Mouse (Mus musculus): ENCODE results near the gene Ifi35. TPM values are rescaled to one million over a fixed set of nuclear protein-coding genes. Genes with fewer than 3 reads are reported as not detected.

The Ifi35 gene
- total and polyA plus RNA-seq, 2 experiments from 2014 or later: 23.9 to 26.3 TPM

- TF ChIP-seq EP300 (IDR thresholded peaks at IDR 0.05; ENCODE audit: low read depth): no peak
- TF ChIP-seq CTCF (IDR thresholded peaks at IDR 0.05; ENCODE audit: low read depth): no peak
- 59% methylated on average over 7 of the region's 7 CpGs for WGBS
- H3K27ac ChIP-seq (ENCODE audit: low read depth): no peak overlapping the region
These were observed 36.6 kb downstream of the Ifi35 start for GRCm38 (mm10) chr11:101484814-101485213.

DNA sequence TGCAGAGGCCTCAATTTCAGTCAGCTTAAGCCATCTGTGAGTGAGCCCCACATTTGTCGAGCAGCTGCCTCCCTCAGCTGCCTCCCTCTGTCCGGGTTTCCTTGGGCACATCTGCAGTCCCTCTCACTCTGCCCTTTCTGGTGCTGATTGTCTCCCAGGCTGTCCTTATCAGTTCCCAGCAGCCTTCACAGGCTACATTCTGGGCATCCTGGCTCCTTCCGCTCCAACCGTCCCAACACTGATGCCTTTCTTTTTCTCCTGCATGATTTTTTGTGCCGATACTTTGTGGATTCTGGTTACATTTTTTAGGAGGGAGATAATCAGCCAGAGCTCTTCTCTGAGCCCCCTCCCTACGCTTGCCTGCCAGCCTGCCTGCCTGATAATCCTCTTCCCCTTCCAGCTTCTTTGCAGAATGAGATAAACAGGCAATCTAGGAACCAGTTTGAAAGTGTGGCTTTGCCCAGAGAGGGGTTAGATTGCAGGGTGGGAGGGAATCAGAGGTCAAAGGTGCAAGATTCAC lies 37.4 kb downstream of the Ifi35 start:
- DNase-seq (ENCODE audit: low spot score) (no peak), ATAC-seq (ENCODE audit: insufficient read depth, low read depth) (no peak)
- Histone ChIP-seq H3K9ac (replicated peaks; ENCODE audit: low read depth, low read length) (no peak overlapping the region), H3K9me3 (replicated peaks; ENCODE audit: control insufficient read depth, low read length) (no peaks in the 10 kb centered on the region), H3K4me3 (ENCODE audit: low read depth, low read length) (no peak overlapping the region), H3K27ac (ENCODE audit: low read depth) (no peak overlapping the region), H3K36me3 (replicated peaks; ENCODE audit: control insufficient read depth, insufficient read depth, low read length) (peaks cover 12% of the 10 kb centered on the region; the same call in 1 of the 2 replicates), H3K27me3 (ENCODE audit: control insufficient read depth, insufficient read depth, low read length) (no peaks in the 10 kb centered on the region), H3K4me1 (ENCODE audit: control insufficient read depth, insufficient read depth) (peaks cover 5% of the 10 kb centered on the region; the same call in 1 of the 2 replicates), H3K4me2 (ENCODE audit: low read depth, low read length) (no peak overlapping the region)
- 14% methylated on average over 6 of the region's 6 CpGs for WGBS
- TF ChIP-seq CTCF (IDR thresholded peaks at IDR 0.05; ENCODE audit: low read depth) (no peak), EP300 (IDR thresholded peaks at IDR 0.05; ENCODE audit: low read depth) (no peak)

More at GRCm38 (mm10) chr11:101484814-101485213, 36.6 kb downstream of the Ifi35 start:
- Histone ChIP-seq H3K4me3 (ENCODE audit: low read depth, low read length) (no peak overlapping the region), H3K9ac (replicated peaks; ENCODE audit: low read depth, low read length) (no peak overlapping the region), H3K9me3 (replicated peaks; ENCODE audit: control insufficient read depth, low read length) (no peaks in the 10 kb centered on the region), H3K4me2 (ENCODE audit: low read depth, low read length) (no peak overlapping the region), H3K36me3 (replicated peaks; ENCODE audit: control insufficient read depth, insufficient read depth, low read length) (peaks cover 10% of the 10 kb centered on the region; the same call in 1 of the 2 replicates), H3K27me3 (ENCODE audit: control insufficient read depth, insufficient read depth, low read length) (no peaks in the 10 kb centered on the region), H3K4me1 (ENCODE audit: control insufficient read depth, insufficient read depth) (peaks cover 5% of the 10 kb centered on the region; the same call in 1 of the 2 replicates)
- ATAC-seq (ENCODE audit: insufficient read depth, low read depth): no peak
- no peak for DNase-seq (ENCODE audit: low spot score)

DNA sequence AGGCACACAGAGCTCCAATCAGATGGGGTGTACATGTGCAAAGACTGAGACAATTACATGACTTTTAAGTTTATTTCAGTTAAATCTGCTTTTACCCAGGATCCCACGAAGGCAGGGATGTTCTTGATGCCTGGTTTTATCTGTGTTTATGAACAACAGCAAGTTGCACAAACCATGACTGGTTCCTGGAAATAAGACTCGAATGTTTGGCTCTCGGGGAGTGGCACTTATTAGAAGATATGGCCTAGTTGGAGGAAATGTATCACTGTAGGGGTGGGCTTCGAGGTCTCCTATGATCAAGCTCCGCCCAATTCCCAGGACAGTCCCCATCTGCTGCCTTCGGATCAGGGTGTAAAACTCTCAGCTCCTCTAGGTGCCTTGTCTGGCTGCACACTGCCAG lies 37.9 kb downstream of the Ifi35 start:
- no peak overlapping the region for H3K9ac ChIP-seq (replicated peaks; ENCODE audit: low read depth, low read length)
- no peaks in the 10 kb centered on the region for H3K9me3 ChIP-seq (replicated peaks; ENCODE audit: control insufficient read depth, low read length)
- H3K4me3 ChIP-seq (ENCODE audit: low read depth, low read length): no peak overlapping the region
- H3K27ac ChIP-seq (ENCODE audit: low read depth): no peak overlapping the region
- ATAC-seq (ENCODE audit: insufficient read depth, low read depth): no peak
- H3K36me3 ChIP-seq (replicated peaks; ENCODE audit: control insufficient read depth, insufficient read depth, low read length): peaks cover 12% of the 10 kb centered on the region; the same call in 1 of the 2 replicates
- H3K4me2 ChIP-seq (ENCODE audit: low read depth, low read length): no peak overlapping the region
- H3K4me1 ChIP-seq (ENCODE audit: control insufficient read depth, insufficient read depth): peaks cover 5% of the 10 kb centered on the region; the same call in 1 of the 2 replicates
- 51% methylated on average over 6 of the region's 6 CpGs for WGBS
- H3K27me3 ChIP-seq (ENCODE audit: control insufficient read depth, insufficient read depth, low read length): no peaks in the 10 kb centered on the region
- TF ChIP-seq EP300 (IDR thresholded peaks at IDR 0.05; ENCODE audit: low read depth) (no peak), CTCF (IDR thresholded peaks at IDR 0.05; ENCODE audit: low read depth) (no peak)
- DNase-seq (ENCODE audit: low spot score): no peak

- 91% methylated on average over 5 of the region's 5 CpGs for WGBS
- Histone ChIP-seq H3K36me3 (replicated peaks; ENCODE audit: control insufficient read depth, insufficient read depth, low read length) (peaks cover 35% of the 10 kb centered on the region), H3K4me2 (ENCODE audit: low read depth, low read length) (no peak overlapping the region), H3K27ac (ENCODE audit: low read depth) (no peak overlapping the region), H3K9ac (replicated peaks; ENCODE audit: low read depth, low read length) (no peak overlapping the region), H3K4me3 (ENCODE audit: low read depth, low read length) (no peak overlapping the region), H3K9me3 (replicated peaks; ENCODE audit: control insufficient read depth, low read length) (no peaks in the 10 kb centered on the region), H3K27me3 (ENCODE audit: control insufficient read depth, insufficient read depth, low read length) (no peaks in the 10 kb centered on the region), H3K4me1 (ENCODE audit: control insufficient read depth, insufficient read depth) (no peaks in the 10 kb centered on the region)
- TF ChIP-seq EP300 (IDR thresholded peaks at IDR 0.05; ENCODE audit: low read depth) (no peak), CTCF (IDR thresholded peaks at IDR 0.05; ENCODE audit: low read depth) (no peak)
- DNase-seq (ENCODE audit: low spot score) (no peak), ATAC-seq (ENCODE audit: insufficient read depth, low read depth) (no peak)
These were observed 58.1 kb downstream of the Ifi35 start for GRCm38 (mm10) chr11:101506269-101506780.

- no peak overlapping the region for H3K9ac ChIP-seq (replicated peaks; ENCODE audit: low read depth, low read length)
- no peak overlapping the region for H3K4me2 ChIP-seq (ENCODE audit: low read depth, low read length)
- no peak overlapping the region for H3K4me3 ChIP-seq (ENCODE audit: low read depth, low read length)
- H3K27me3 ChIP-seq (ENCODE audit: control insufficient read depth, insufficient read depth, low read length): no peaks in the 10 kb centered on the region
- H3K36me3 ChIP-seq (replicated peaks; ENCODE audit: control insufficient read depth, insufficient read depth, low read length): peaks cover 31% of the 10 kb centered on the region
- no peaks in the 10 kb centered on the region for H3K9me3 ChIP-seq (replicated peaks; ENCODE audit: control insufficient read depth, low read length)
- no peak overlapping the region for H3K27ac ChIP-seq (ENCODE audit: low read depth)
- no peak for TF ChIP-seq CTCF (IDR thresholded peaks at IDR 0.05; ENCODE audit: low read depth)
- no peak for TF ChIP-seq EP300 (IDR thresholded peaks at IDR 0.05; ENCODE audit: low read depth)
- DNase-seq (ENCODE audit: low spot score) (no peak), ATAC-seq (ENCODE audit: insufficient read depth, low read depth) (no peak)
- no peaks in the 10 kb centered on the region for H3K4me1 ChIP-seq (ENCODE audit: control insufficient read depth, insufficient read depth)
- 84% methylated on average over 7 of the region's 7 CpGs for WGBS
These were observed 58.9 kb downstream of the Ifi35 start for GRCm38 (mm10) chr11:101507090-101507489.

Small RNA genes within 50 kb of the gene (microRNA-seq; reads per million reads assigned to microRNA genes)
- gene Mir6929: 2.9 reads per million, percentile 12 among the genes with 10 or more reads in this experiment

Other genes starting within 250 kb of the Ifi35 start
- 12.0 and 16.4 TPM in 2 replicates for gene Ezh1, start 221.9 kb upstream of the Ifi35 start, total RNA-seq (2014; rRNA removed; ENCODE audit: low replicate concordance)
- 12.1 and 13.1 TPM in 2 replicates for gene Ezh1, start 221.9 kb upstream of the Ifi35 start, polyA plus RNA-seq (2015; fragmentation: Nextera tagmentation; extraction: Ambion mirVana)
- 159 and 253 TPM in 2 replicates for gene Ramp2, start 202.4 kb upstream of the Ifi35 start, total RNA-seq (2014; rRNA removed; ENCODE audit: low replicate concordance)
- 181 and 182 TPM in 2 replicates for gene Ramp2, start 202.4 kb upstream of the Ifi35 start, polyA plus RNA-seq (2015; fragmentation: Nextera tagmentation; extraction: Ambion mirVana)
- gene Vps25, start 194.7 kb upstream of the Ifi35 start, total RNA-seq (2014; rRNA removed; ENCODE audit: low replicate concordance): 99.2 and 116 TPM in 2 replicates
- gene Vps25, start 194.7 kb upstream of the Ifi35 start, polyA plus RNA-seq (2015; fragmentation: Nextera tagmentation; extraction: Ambion mirVana): 125 and 130 TPM in 2 replicates
- gene Wnk4, start 187.8 kb upstream of the Ifi35 start, total RNA-seq (2014; rRNA removed; ENCODE audit: low replicate concordance): 2.0 and 3.2 TPM in 2 replicates
- 3.8 and 4.0 TPM in 2 replicates for gene Wnk4, start 187.8 kb upstream of the Ifi35 start, polyA plus RNA-seq (2015; fragmentation: Nextera tagmentation; extraction: Ambion mirVana)
- not detected in 2 replicates for gene Cntd1, start 169.4 kb upstream of the Ifi35 start, total RNA-seq (2014; rRNA removed; ENCODE audit: low replicate concordance)
- gene Cntd1, start 169.4 kb upstream of the Ifi35 start, polyA plus RNA-seq (2015; fragmentation: Nextera tagmentation; extraction: Ambion mirVana): 0.22 and 0.56 TPM in 2 replicates
- 175 and 216 TPM in 2 replicates for gene Coa3, start 169.3 kb upstream of the Ifi35 start, total RNA-seq (2014; rRNA removed; ENCODE audit: low replicate concordance)
- gene Coa3, start 169.3 kb upstream of the Ifi35 start, polyA plus RNA-seq (2015; fragmentation: Nextera tagmentation; extraction: Ambion mirVana): 189 and 206 TPM in 2 replicates
- 73.0 and 88.2 TPM in 2 replicates for gene Becn1, start 146.1 kb upstream of the Ifi35 start, total RNA-seq (2014; rRNA removed; ENCODE audit: low replicate concordance)
- 98.9 and 107 TPM in 2 replicates for gene Becn1, start 146.1 kb upstream of the Ifi35 start, polyA plus RNA-seq (2015; fragmentation: Nextera tagmentation; extraction: Ambion mirVana)
- gene Psme3, start 132.2 kb upstream of the Ifi35 start, total RNA-seq (2014; rRNA removed; ENCODE audit: low replicate concordance): 44.7 and 52.2 TPM in 2 replicates
- gene Psme3, start 132.2 kb upstream of the Ifi35 start, polyA plus RNA-seq (2015; fragmentation: Nextera tagmentation; extraction: Ambion mirVana): 47.8 and 52.0 TPM in 2 replicates
- 1.8 and 2.0 TPM in 2 replicates for gene Aoc2, start 123.3 kb upstream of the Ifi35 start, total RNA-seq (2014; rRNA removed; ENCODE audit: low replicate concordance)
- gene Aoc2, start 123.3 kb upstream of the Ifi35 start, polyA plus RNA-seq (2015; fragmentation: Nextera tagmentation; extraction: Ambion mirVana): 0.16 and 0.30 TPM in 2 replicates
- 14.4 and 23.9 TPM in 2 replicates for gene Aoc3, start 117.8 kb upstream of the Ifi35 start, total RNA-seq (2014; rRNA removed; ENCODE audit: low replicate concordance)
- 2.5 and 2.8 TPM in 2 replicates for gene Aoc3, start 117.8 kb upstream of the Ifi35 start, polyA plus RNA-seq (2015; fragmentation: Nextera tagmentation; extraction: Ambion mirVana)
- gene G6pc, start 80.8 kb upstream of the Ifi35 start, total RNA-seq (2014; rRNA removed; ENCODE audit: low replicate concordance): 0.50 TPM in 1 of 2 replicates, not detected in the other
- gene G6pc, start 80.8 kb upstream of the Ifi35 start, polyA plus RNA-seq (2015; fragmentation: Nextera tagmentation; extraction: Ambion mirVana): 0.05 TPM in 1 of 2 replicates, not detected in the other
- 16.8 and 37.5 TPM in 2 replicates for gene Aarsd1, start 30.8 kb upstream of the Ifi35 start, total RNA-seq (2014; rRNA removed; ENCODE audit: low replicate concordance)
- gene Aarsd1, start 30.8 kb upstream of the Ifi35 start, polyA plus RNA-seq (2015; fragmentation: Nextera tagmentation; extraction: Ambion mirVana): 31.9 and 32.5 TPM in 2 replicates
- 3.7 TPM in 1 of 2 replicates, not detected in the other for gene Gm27029, start 23.6 kb upstream of the Ifi35 start, total RNA-seq (2014; rRNA removed; ENCODE audit: low replicate concordance)
- 7.3 and 8.2 TPM in 2 replicates for gene Gm27029, start 23.6 kb upstream of the Ifi35 start, polyA plus RNA-seq (2015; fragmentation: Nextera tagmentation; extraction: Ambion mirVana)
- 5.8 and 7.5 TPM in 2 replicates for gene Rundc1, start 23.3 kb upstream of the Ifi35 start, total RNA-seq (2014; rRNA removed; ENCODE audit: low replicate concordance)
- 10.3 and 11.7 TPM in 2 replicates for gene Rundc1, start 23.3 kb upstream of the Ifi35 start, polyA plus RNA-seq (2015; fragmentation: Nextera tagmentation; extraction: Ambion mirVana)
- 32.8 and 40.7 TPM in 2 replicates for gene Ptges3l, start 23.1 kb upstream of the Ifi35 start, total RNA-seq (2014; rRNA removed; ENCODE audit: low replicate concordance)
- gene Ptges3l, start 23.1 kb upstream of the Ifi35 start, polyA plus RNA-seq (2015; fragmentation: Nextera tagmentation; extraction: Ambion mirVana): 86.9 and 93.5 TPM in 2 replicates
- 796 and 938 TPM in 2 replicates for gene Rpl27, start 6.1 kb upstream of the Ifi35 start, total RNA-seq (2014; rRNA removed; ENCODE audit: low replicate concordance)
- 242 and 248 TPM in 2 replicates for gene Rpl27, start 6.1 kb upstream of the Ifi35 start, polyA plus RNA-seq (2015; fragmentation: Nextera tagmentation; extraction: Ambion mirVana)
- gene Rnd2, start 16.6 kb downstream of the Ifi35 start, total RNA-seq (2014; rRNA removed; ENCODE audit: low replicate concordance): 4.9 and 6.1 TPM in 2 replicates
- gene Rnd2, start 16.6 kb downstream of the Ifi35 start, polyA plus RNA-seq (2015; fragmentation: Nextera tagmentation; extraction: Ambion mirVana): 5.1 and 5.7 TPM in 2 replicates
- gene Vat1, start 17.8 kb downstream of the Ifi35 start, total RNA-seq (2014; rRNA removed; ENCODE audit: low replicate concordance): 82.0 and 84.2 TPM in 2 replicates
- gene Vat1, start 17.8 kb downstream of the Ifi35 start, polyA plus RNA-seq (2015; fragmentation: Nextera tagmentation; extraction: Ambion mirVana): 19.5 and 19.7 TPM in 2 replicates
- 4.7 and 5.2 TPM in 2 replicates for gene Brca1, start 103.5 kb downstream of the Ifi35 start, total RNA-seq (2014; rRNA removed; ENCODE audit: low replicate concordance)
- gene Brca1, start 103.5 kb downstream of the Ifi35 start, polyA plus RNA-seq (2015; fragmentation: Nextera tagmentation; extraction: Ambion mirVana): 0.94 and 1.9 TPM in 2 replicates
- 101 and 157 TPM in 2 replicates for gene Nbr1, start 103.7 kb downstream of the Ifi35 start, total RNA-seq (2014; rRNA removed; ENCODE audit: low replicate concordance)
- 45.1 and 47.2 TPM in 2 replicates for gene Nbr1, start 103.7 kb downstream of the Ifi35 start, polyA plus RNA-seq (2015; fragmentation: Nextera tagmentation; extraction: Ambion mirVana)
- gene Tmem106a, start 133.8 kb downstream of the Ifi35 start, total RNA-seq (2014; rRNA removed; ENCODE audit: low replicate concordance): 2.7 and 8.3 TPM in 2 replicates
- gene Tmem106a, start 133.8 kb downstream of the Ifi35 start, polyA plus RNA-seq (2015; fragmentation: Nextera tagmentation; extraction: Ambion mirVana): 4.2 TPM in 2 replicates
- not detected in 2 replicates for gene Gm11634, start 150.8 kb downstream of the Ifi35 start, total RNA-seq (2014; rRNA removed; ENCODE audit: low replicate concordance)
- not detected in 2 replicates for gene Gm11634, start 150.8 kb downstream of the Ifi35 start, polyA plus RNA-seq (2015; fragmentation: Nextera tagmentation; extraction: Ambion mirVana)
- gene Rdm1, start 178.8 kb downstream of the Ifi35 start, total RNA-seq (2014; rRNA removed; ENCODE audit: low replicate concordance): 44.1 and 44.5 TPM in 2 replicates
- gene Rdm1, start 178.8 kb downstream of the Ifi35 start, polyA plus RNA-seq (2015; fragmentation: Nextera tagmentation; extraction: Ambion mirVana): 38.1 and 40.4 TPM in 2 replicates
- gene Arl4d, start 217.1 kb downstream of the Ifi35 start, total RNA-seq (2014; rRNA removed; ENCODE audit: low replicate concordance): 8.1 and 12.2 TPM in 2 replicates
- 9.9 and 11.3 TPM in 2 replicates for gene Arl4d, start 217.1 kb downstream of the Ifi35 start, polyA plus RNA-seq (2015; fragmentation: Nextera tagmentation; extraction: Ambion mirVana)